Mouse (Mus musculus) brain, embryonic 14.5 days (tissue): ENCODE measurements around the gene Sh3rf1.

Source experiments
- CTCF ChIP-seq: fragments of 200-500 bp; IDR thresholded peaks from 2 replicates; pipeline ENCODE4 v1.5.1; 2012; ENCODE audit warnings: inconsistent platforms, mild to moderate bottlenecking, moderate library complexity, borderline replicate concordance; ENCODE audit not compliant: insufficient read depth, insufficient read length; ENCODE audit errors: extremely low read depth
- POLR2A ChIP-seq: fragments of 200-500 bp; IDR thresholded peaks from 2 replicates; pipeline ENCODE4 v1.6.1; 2012; ENCODE audit warnings: mild to moderate bottlenecking, inconsistent platforms, borderline replicate concordance; ENCODE audit not compliant: poor library complexity, insufficient read depth, insufficient read length, severe bottlenecking; ENCODE audit errors: extremely low read depth

- TF ChIP-seq CTCF (no peak), POLR2A (no peak)
Observed at GRCm38 (mm10) chr8:61286394-61286793, 62.7 kb downstream of the Sh3rf1 start.
